Mouse (Mus musculus): Measurements from ENCODE around the gene Ikbke.

Ikbke gene

GRCm38 (mm10) chr1:131236077-131236476 lies 43.3 kb downstream of the Ikbke start:
- no peak for DNase-seq

GRCm38 (mm10) chr1:131233527-131233926 lies 45.9 kb downstream of the Ikbke start:
- no peak for DNase-seq

- DNase-seq = no peak
Observed at GRCm38 (mm10) chr1:131228659-131229058, 50.7 kb downstream of the Ikbke start.

- no peak for DNase-seq
Observed at GRCm38 (mm10) chr1:131228225-131228624, 51.2 kb downstream of the Ikbke start.

- DNase-seq = no peak
Observed at GRCm38 (mm10) chr1:131224848-131225471, 54.4 kb downstream of the Ikbke start.

GRCm38 (mm10) chr1:131223345-131223744 lies 56.1 kb downstream of the Ikbke start:
- no peak for DNase-seq

- DNase-seq = no peak
Observed at GRCm38 (mm10) chr1:131221822-131222590, 57.4 kb downstream of the Ikbke start.

GRCm38 (mm10) chr1:131218933-131219332 lies 60.5 kb downstream of the Ikbke start:
- DNase-seq = no peak

- no peak for DNase-seq
Observed at GRCm38 (mm10) chr1:131213361-131213760, 66.0 kb downstream of the Ikbke start.

GRCm38 (mm10) chr1:131212956-131213355 lies 66.5 kb downstream of the Ikbke start:
- no peak for DNase-seq

GRCm38 (mm10) chr1:131211655-131212054 lies 67.8 kb downstream of the Ikbke start:
- DNase-seq = no peak

- DNase-seq = no peak
Observed at GRCm38 (mm10) chr1:131209971-131210426, 69.4 kb downstream of the Ikbke start.

- DNase-seq = no peak
Observed at GRCm38 (mm10) chr1:131208800-131209199, 70.6 kb downstream of the Ikbke start.

GRCm38 (mm10) chr1:131208081-131208480 lies 71.3 kb downstream of the Ikbke start:
- DNase-seq = no peak

- peak; percentile 90 for DNase-seq
Observed at GRCm38 (mm10) chr1:131207531-131207930, 71.9 kb downstream of the Ikbke start.

GRCm38 (mm10) chr1:131206342-131206741 lies 73.1 kb downstream of the Ikbke start:
- DNase-seq = no peak

- DNase-seq = peak; percentile 57
Observed at GRCm38 (mm10) chr1:131204461-131204860, 74.9 kb downstream of the Ikbke start.

Data from thymus, postnatal 25 days (tissue).